Mouse (Mus musculus) heart, embryonic 13.5 days (tissue): ENCODE results near the gene Cldn22. TPM values are rescaled to one million over a fixed set of nuclear protein-coding genes. Genes with fewer than 3 reads are reported as not detected.

Source experiments
- ATAC-seq: fragments of 200-750 bp; cut with Nextera tagmentation; 2 replicates; pipeline ENCODE4 v1.8.0; 2017; ENCODE audit warnings: moderate TSS enrichment; ENCODE audit not compliant: insufficient number of reproducible peaks, low FRiP score, low TSS enrichment; ENCODE audit errors: extremely low read depth
- H3K27ac ChIP-seq: fragments of 300-500 bp; sonication (generic); replicated peaks from 2 replicates; pipeline ENCODE4 v1.5.1; 2015; ENCODE audit warnings: moderate library complexity, mild to moderate bottlenecking, inconsistent platforms
- H3K27me3 ChIP-seq: fragments of 300-500 bp; sonication (generic); replicated peaks from 2 replicates; pipeline ENCODE4 v1.6.1; 2015; ENCODE audit warnings: mild to moderate bottlenecking, inconsistent platforms
- H3K36me3 ChIP-seq: fragments of 300-500 bp; sonication (generic); 2 replicates; pipeline ENCODE4 v1.6.1; 2015; ENCODE audit warnings: mild to moderate bottlenecking, inconsistent platforms
- H3K4me1 ChIP-seq: fragments of 300-500 bp; sonication (generic); 2 replicates; pipeline ENCODE4 v1.6.1; 2015; ENCODE audit warnings: inconsistent platforms
- H3K4me2 ChIP-seq: fragments of 300-500 bp; sonication (generic); 2 replicates; pipeline ENCODE4 v1.6.1; 2015; ENCODE audit warnings: inconsistent platforms, mild to moderate bottlenecking, moderate library complexity
- H3K4me3 ChIP-seq: fragments of 300-500 bp; sonication (generic); 2 replicates; pipeline ENCODE4 v1.5.1; 2015; ENCODE audit warnings: moderate library complexity, mild to moderate bottlenecking, inconsistent platforms
- H3K9ac ChIP-seq: fragments of 300-500 bp; sonication (generic); 2 replicates; pipeline ENCODE4 v1.6.1; 2015; ENCODE audit warnings: inconsistent platforms, mild to moderate bottlenecking, moderate library complexity
- H3K9me3 ChIP-seq: fragments of 300-500 bp; sonication (generic); 2 replicates; pipeline ENCODE4 v1.6.1; 2016; ENCODE audit warnings: inconsistent platforms
- WGBS: fragments of 180-500 bp; shearing (Covaris S2); methylation state at CpG from one replicate; pipeline ENCODE4 v1.1.7; 2015; ENCODE audit warnings: mixed read lengths; 5-methylcytosine and 5-hydroxymethylcytosine counted together
- polyA plus RNA-seq: library from polyadenylated mRNA; unstranded; fragments of >200 nt; fragmentation: Nextera tagmentation; extraction: Ambion mirVana; gene quantifications from 2 replicates; pipeline ENCODE4 v1.2.1, GENCODE M21; 2015

Gene Cldn22
- polyA plus RNA-seq, 1 experiment from 2014 or later = not detected

GRCm38 (mm10) chr8:47832616-47833015 is 8.3 kb downstream of the Cldn22 start:
- no peak for ATAC-seq
- no peak overlapping the region for H3K9ac ChIP-seq
- H3K36me3 ChIP-seq = peaks cover 76% of the 10 kb centered on the region
- no peak overlapping the region for H3K27ac ChIP-seq
- no peaks in the 10 kb centered on the region for H3K4me1 ChIP-seq
- WGBS = 76% methylated on average over 6 of the region's 6 CpGs
- H3K27me3 ChIP-seq = no peaks in the 10 kb centered on the region
- no peak overlapping the region for H3K4me2 ChIP-seq
- no peak overlapping the region for H3K4me3 ChIP-seq
- no peaks in the 10 kb centered on the region for H3K9me3 ChIP-seq

- Histone ChIP-seq H3K27me3 (no peaks in the 10 kb centered on the region), H3K4me2 (no peak overlapping the region), H3K27ac (no peak overlapping the region), H3K9me3 (no peaks in the 10 kb centered on the region), H3K4me3 (no peak overlapping the region), H3K4me1 (no peaks in the 10 kb centered on the region), H3K36me3 (peaks cover 74% of the 10 kb centered on the region), H3K9ac (no peak overlapping the region)
- WGBS = 85% methylated on average over 1 of the region's 1 CpGs
- ATAC-seq = no peak
These were observed 9.7 kb downstream of the Cldn22 start for GRCm38 (mm10) chr8:47833944-47834343.

- Histone ChIP-seq H3K4me1 (no peaks in the 10 kb centered on the region), H3K9me3 (peaks cover 5% of the 10 kb centered on the region), H3K36me3 (peaks cover 93% of the 10 kb centered on the region), H3K27me3 (no peaks in the 10 kb centered on the region), H3K4me2 (no peak overlapping the region), H3K4me3 (no peak overlapping the region), H3K27ac (no peak overlapping the region), H3K9ac (no peak overlapping the region; the same call in 1 of the 2 replicates)
- ATAC-seq = no peak
- WGBS = 65% methylated on average over 7 of the region's 7 CpGs
These were observed 18.8 kb downstream of the Cldn22 start for GRCm38 (mm10) chr8:47843063-47843462.

- no peak overlapping the region for H3K4me3 ChIP-seq
- peaks cover 5% of the 10 kb centered on the region for H3K9me3 ChIP-seq
- WGBS = 93% methylated on average over 10 of the region's 10 CpGs
- H3K4me2 ChIP-seq = no peak overlapping the region
- H3K27ac ChIP-seq = no peak overlapping the region
- no peak overlapping the region for H3K9ac ChIP-seq
- no peaks in the 10 kb centered on the region for H3K27me3 ChIP-seq
- H3K36me3 ChIP-seq = peaks cover 93% of the 10 kb centered on the region
- H3K4me1 ChIP-seq = no peaks in the 10 kb centered on the region
- no peak for ATAC-seq
These were observed 19.4 kb downstream of the Cldn22 start for GRCm38 (mm10) chr8:47843651-47844050.

- Histone ChIP-seq H3K4me1 (no peaks in the 10 kb centered on the region), H3K27me3 (no peaks in the 10 kb centered on the region), H3K27ac (no peak overlapping the region), H3K36me3 (peaks cover 94% of the 10 kb centered on the region), H3K4me2 (no peak overlapping the region), H3K4me3 (no peak overlapping the region), H3K9me3 (no peaks in the 10 kb centered on the region), H3K9ac (no peak overlapping the region)
- 87% methylated on average over 13 of the region's 13 CpGs for WGBS
- no peak for ATAC-seq
These were observed 21.7 kb downstream of the Cldn22 start for GRCm38 (mm10) chr8:47845956-47846355.

GRCm38 (mm10) chr8:47847161-47847560 is 22.9 kb downstream of the Cldn22 start:
- ATAC-seq = no peak
- no peak overlapping the region for H3K27ac ChIP-seq
- no peaks in the 10 kb centered on the region for H3K27me3 ChIP-seq
- peaks cover 91% of the 10 kb centered on the region for H3K36me3 ChIP-seq
- 80% methylated on average over 14 of the region's 14 CpGs for WGBS
- H3K9me3 ChIP-seq = no peaks in the 10 kb centered on the region
- H3K4me1 ChIP-seq = peaks cover 10% of the 10 kb centered on the region
- H3K4me3 ChIP-seq = no peak overlapping the region
- no peak overlapping the region for H3K4me2 ChIP-seq
- H3K9ac ChIP-seq = no peak overlapping the region

GRCm38 (mm10) chr8:47847931-47848330 is 23.6 kb downstream of the Cldn22 start:
- no peak for ATAC-seq

GRCm38 (mm10) chr8:47849842-47850241 is 25.6 kb downstream of the Cldn22 start:
- ATAC-seq = no peak
- no peak overlapping the region for H3K4me3 ChIP-seq
- no peak overlapping the region for H3K9ac ChIP-seq
- no peaks in the 10 kb centered on the region for H3K9me3 ChIP-seq
- H3K36me3 ChIP-seq = peaks cover 82% of the 10 kb centered on the region
- no peaks in the 10 kb centered on the region for H3K27me3 ChIP-seq
- H3K4me2 ChIP-seq = no peak overlapping the region
- H3K4me1 ChIP-seq = peaks cover 23% of the 10 kb centered on the region
- no peak overlapping the region for H3K27ac ChIP-seq
- 71% methylated on average over 8 of the region's 8 CpGs for WGBS

More at GRCm38 (mm10) chr8:47847931-47848330, 23.6 kb downstream of the Cldn22 start:
- 87% methylated on average over 6 of the region's 6 CpGs for WGBS
- peaks cover 18% of the 10 kb centered on the region for H3K4me1 ChIP-seq
- H3K9ac ChIP-seq = no peak overlapping the region
- no peak overlapping the region for H3K4me3 ChIP-seq
- no peaks in the 10 kb centered on the region for H3K27me3 ChIP-seq
- H3K27ac ChIP-seq = no peak overlapping the region
- H3K9me3 ChIP-seq = no peaks in the 10 kb centered on the region
- no peak overlapping the region for H3K4me2 ChIP-seq
- H3K36me3 ChIP-seq = peaks cover 84% of the 10 kb centered on the region

- peak overlapping the region; percentile 20 for H3K4me3 ChIP-seq
- H3K36me3 ChIP-seq = peaks cover 83% of the 10 kb centered on the region
- no peak for ATAC-seq
- H3K27me3 ChIP-seq = no peaks in the 10 kb centered on the region
- peaks cover 23% of the 10 kb centered on the region for H3K4me1 ChIP-seq
- 39% methylated on average over 12 of the region's 12 CpGs for WGBS
- H3K27ac ChIP-seq = peak overlapping the region; percentile 81
- H3K4me2 ChIP-seq = peak overlapping the region; percentile 53
- H3K9ac ChIP-seq = peak overlapping the region; percentile 13; the same call in 1 of the 2 replicates
- H3K9me3 ChIP-seq = no peaks in the 10 kb centered on the region
These were observed 27.7 kb downstream of the Cldn22 start for GRCm38 (mm10) chr8:47851824-47852502.

GRCm38 (mm10) chr8:47852737-47853136 is 28.5 kb downstream of the Cldn22 start:
- H3K27me3 ChIP-seq = no peaks in the 10 kb centered on the region
- peaks cover 82% of the 10 kb centered on the region for H3K36me3 ChIP-seq
- H3K9ac ChIP-seq = no peak overlapping the region
- no peaks in the 10 kb centered on the region for H3K9me3 ChIP-seq
- peak overlapping the region; percentile 81 for H3K27ac ChIP-seq
- WGBS = 74% methylated on average over 5 of the region's 5 CpGs
- peaks cover 23% of the 10 kb centered on the region for H3K4me1 ChIP-seq
- H3K4me2 ChIP-seq = no peak overlapping the region
- H3K4me3 ChIP-seq = no peak overlapping the region
- ATAC-seq = no peak

- Histone ChIP-seq H3K9ac (no peak overlapping the region), H3K4me2 (no peak overlapping the region), H3K4me3 (no peak overlapping the region), H3K4me1 (peaks cover 23% of the 10 kb centered on the region), H3K27me3 (no peaks in the 10 kb centered on the region), H3K36me3 (peaks cover 82% of the 10 kb centered on the region), H3K9me3 (no peaks in the 10 kb centered on the region), H3K27ac (peak overlapping the region; percentile 81; the same call in 1 of the 2 replicates)
- 85% methylated on average over 5 of the region's 5 CpGs for WGBS
- no peak for ATAC-seq
These were observed 29.1 kb downstream of the Cldn22 start for GRCm38 (mm10) chr8:47853356-47853755.

- H3K27ac ChIP-seq = no peak overlapping the region
- WGBS = 88% methylated on average over 12 of the region's 12 CpGs
- no peaks in the 10 kb centered on the region for H3K4me1 ChIP-seq
- no peaks in the 10 kb centered on the region for H3K27me3 ChIP-seq
- no peak for ATAC-seq
- H3K9ac ChIP-seq = no peak overlapping the region
- no peaks in the 10 kb centered on the region for H3K9me3 ChIP-seq
- H3K4me3 ChIP-seq = no peak overlapping the region
- no peak overlapping the region for H3K4me2 ChIP-seq
- H3K36me3 ChIP-seq = peaks cover 94% of the 10 kb centered on the region
These were observed 35.0 kb downstream of the Cldn22 start for GRCm38 (mm10) chr8:47859259-47859658.
